ENCODE assay signal across 8 mouse cellular contexts in genomic region chr3:135290249-135290894, GRCm38 (mm10). TPM values are rescaled to one million over a fixed set of nuclear protein-coding genes. Genes with fewer than 3 reads are reported as not detected.
DNase-seq lines count a peak whose midpoint lies in the region; ATAC-seq lines count a peak whose summit lies in the region.

No protein-coding gene starts in this region.

- H3K4me3 ChIP-seq in forebrain, embryonic 16.5 days (replicated peaks; ENCODE audit: low read length) = no peak overlapping the region
- H3K4me3 ChIP-seq in midbrain, embryonic 13.5 days (replicated peaks) = no peak overlapping the region

- DNase-seq in urinary bladder, postnatal 25 days (ENCODE audit: low spot score) = peak; percentile 23
- no peak for DNase-seq in urinary bladder, postnatal 10 days (ENCODE audit: low spot score)
- DNase-seq in left cerebral cortex, postnatal 25 days (ENCODE audit: low spot score in 2 of 2) = peak; percentile 52 to 70
- peak; percentile 52 for DNase-seq in telencephalon, adult 2 months (ENCODE audit: low read depth, low spot score)

- H3K9me3 ChIP-seq in forebrain, embryonic 16.5 days (ENCODE audit: control insufficient read depth, low read length) = no peaks in the 10 kb centered on the region
- H3K9me3 ChIP-seq in midbrain, embryonic 13.5 days = no peaks in the 10 kb centered on the region

- intact Hi-C loops in left cerebral cortex, postnatal 25 days (cut with DNase I) = loop anchor here (2.0 to 5.0 kb wide), 3 partner anchors 112 to 440 kb away; no protein-coding TSS in a partner anchor

- H3K36me3 ChIP-seq in forebrain, embryonic 16.5 days (ENCODE audit: control insufficient read depth, insufficient read depth) = no peaks in the 10 kb centered on the region
- no peaks in the 10 kb centered on the region for H3K36me3 ChIP-seq in midbrain, embryonic 13.5 days

- ATAC-seq in cerebellum, adult (ENCODE audit: insufficient number of reproducible peaks, low FRiP score, low TSS enrichment) = peak; percentile 60; the same call in 1 of the 2 replicates
- ATAC-seq in forebrain, embryonic 16.5 days = peak; percentile 85
- peak; percentile 92 for ATAC-seq in inflammation-experienced regulatory T-cells, adult 6 months
- ATAC-seq in midbrain, embryonic 13.5 days = peak; percentile 87

- no peaks in the 10 kb centered on the region for H3K27me3 ChIP-seq in forebrain, embryonic 16.5 days (replicated peaks; ENCODE audit: control insufficient read depth, insufficient read depth, low read length)
- H3K27me3 ChIP-seq in midbrain, embryonic 13.5 days = no peaks in the 10 kb centered on the region

- no peak overlapping the region for H3K27ac ChIP-seq in forebrain, embryonic 16.5 days (ENCODE audit: low read length)
- H3K27ac ChIP-seq in midbrain, embryonic 13.5 days = no peak overlapping the region

- WGBS in forebrain, embryonic 16.5 days = 100% methylated on average over 6 of the region's 7 CpGs
- WGBS in midbrain, embryonic 13.5 days = 100% methylated on average over 7 of the region's 7 CpGs

- no peak overlapping the region for H3K9ac ChIP-seq in forebrain, embryonic 16.5 days (replicated peaks; ENCODE audit: low read depth, low read length)
- H3K9ac ChIP-seq in midbrain, embryonic 13.5 days (replicated peaks) = no peak overlapping the region

- no peaks in the 10 kb centered on the region for H3K4me1 ChIP-seq in forebrain, embryonic 16.5 days (replicated peaks; ENCODE audit: control insufficient read depth, insufficient read depth, low read length)
- H3K4me1 ChIP-seq in midbrain, embryonic 13.5 days (replicated peaks) = peaks cover 6% of the 10 kb centered on the region

- no peak overlapping the region for H3K4me2 ChIP-seq in forebrain, embryonic 16.5 days (ENCODE audit: low read length)
- H3K4me2 ChIP-seq in midbrain, embryonic 13.5 days (replicated peaks) = no peak overlapping the region

RNA-seq across cellular contexts. Expression of gene Bdh2, which starts 9.4 kb away (rescaled TPM):
- 2.1 and 3.4 TPM in 2 replicates for polyA plus RNA-seq in forebrain, embryonic 16.5 days (2015; fragmentation: Nextera tagmentation; extraction: Ambion mirVana)
- polyA plus RNA-seq in inflammation-experienced regulatory T-cells, adult 6 months (2017; shearing (Covaris generic)) = under 1 TPM in 1 of 3 experiments, not detected in 2; 0.77 TPM
- 1 to 10 TPM; 3.1 to 4.0 TPM for total RNA-seq in left cerebral cortex, postnatal 25 days (2021)
- 4.3 TPM in 2 replicates for polyA plus RNA-seq in midbrain, embryonic 13.5 days (2015; fragmentation: Nextera tagmentation; extraction: Ambion mirVana)

RNA-seq across cellular contexts. Expression of gene Slc9b2, which starts 17.1 kb away (rescaled TPM):
- polyA plus RNA-seq in forebrain, embryonic 16.5 days (2015; fragmentation: Nextera tagmentation; extraction: Ambion mirVana) = 1.3 and 2.1 TPM in 2 replicates
- 10 to 100 TPM in 2 of 3 experiments, 1 to 10 TPM in 1; 8.3 to 20.3 (median 12.1) TPM for polyA plus RNA-seq in inflammation-experienced regulatory T-cells, adult 6 months (2017; shearing (Covaris generic))
- total RNA-seq in left cerebral cortex, postnatal 25 days (2021) = 1 to 10 TPM; 3.3 to 3.5 TPM
- polyA plus RNA-seq in midbrain, embryonic 13.5 days (2015; fragmentation: Nextera tagmentation; extraction: Ambion mirVana) = 0.39 and 1.1 TPM in 2 replicates

RNA-seq across cellular contexts. Expression of gene Slc9b1, which starts 57.5 kb away (rescaled TPM):
- not detected in 2 replicates for polyA plus RNA-seq in forebrain, embryonic 16.5 days (2015; fragmentation: Nextera tagmentation; extraction: Ambion mirVana)
- polyA plus RNA-seq in inflammation-experienced regulatory T-cells, adult 6 months (2017; shearing (Covaris generic)) = under 1 TPM in 1 of 3 experiments, not detected in 2; 0.44 TPM
- not detected for total RNA-seq in left cerebral cortex, postnatal 25 days (2021)
- polyA plus RNA-seq in midbrain, embryonic 13.5 days (2015; fragmentation: Nextera tagmentation; extraction: Ambion mirVana) = 0.17 and 0.28 TPM in 2 replicates
